Comparison of ENCODE assay signal across 8 mouse cellular contexts in the genomic region with DNA sequence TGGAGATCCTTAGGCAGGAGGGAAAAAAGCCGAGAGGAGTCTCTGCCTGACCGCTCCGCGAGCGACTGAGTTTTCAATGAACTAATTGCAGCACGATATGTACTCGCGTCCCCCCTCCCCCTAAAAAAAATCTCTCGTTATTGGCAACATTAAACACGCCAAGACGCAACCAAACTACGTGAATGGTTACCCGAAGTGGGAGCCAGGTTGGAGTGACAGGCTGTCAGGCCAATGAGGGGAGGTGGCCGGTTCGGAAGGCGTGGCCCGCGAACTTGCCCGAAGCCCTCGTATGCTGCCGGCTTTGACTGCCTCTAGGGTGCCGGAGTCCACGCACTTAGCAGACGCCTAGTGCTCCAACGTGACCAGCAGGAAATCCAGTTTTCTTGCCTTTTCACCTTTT. TPM values are rescaled to one million over a fixed set of nuclear protein-coding genes. Genes with fewer than 3 reads are reported as not detected.
DNase-seq lines count a peak whose midpoint lies in the region; ATAC-seq and TF ChIP-seq lines count a peak whose summit lies in the region.

A gene (minus strand): TSS at position 122 of the 400 bp plus-strand sequence.

- H3K9me3 ChIP-seq in hindbrain, embryonic 14.5 days (ENCODE audit: control insufficient read depth, low read length), result no peaks in the 10 kb centered on the region

- 24% methylated on average over 25 of the region's 25 CpGs for WGBS in hindbrain, embryonic 14.5 days

- no peaks in the 10 kb centered on the region for H3K4me1 ChIP-seq in hindbrain, embryonic 14.5 days (replicated peaks; ENCODE audit: control insufficient read depth, insufficient read depth, low read length)

- H3K27ac ChIP-seq in hindbrain, embryonic 14.5 days, result peak within 1 kb of the TSS; percentile 38; the same call in 1 of the 2 replicates

- H3K36me3 ChIP-seq in hindbrain, embryonic 14.5 days (replicated peaks; ENCODE audit: control insufficient read depth, insufficient read depth), result no peaks in the 10 kb centered on the region

- POLR2A ChIA-PET in Patski (lab: Charles Lee), result interaction anchor here (0.7 kb wide), 1 partner anchor 12 kb away, joined by 3 read pairs; no protein-coding TSS in a partner anchor

- H3K9ac ChIP-seq in hindbrain, embryonic 14.5 days, result peak within 1 kb of the TSS; percentile 40

- peak; percentile 50 for DNase-seq in Patski (ENCODE audit: low read depth, low spot score)
- DNase-seq in cerebellum, postnatal 14 days, result peak; percentile 95
- peak; percentile 79 to 86 for DNase-seq in frontal cortex, postnatal 25 days (ENCODE audit: low spot score in 2 of 2)
- peak; percentile 82 for DNase-seq in hindbrain, embryonic 14.5 days (ENCODE audit: low spot score)
- DNase-seq in left cerebral cortex, adult 11 months (ENCODE audit: low spot score), result peak; percentile 79
- peak; percentile 95 to 96 for DNase-seq in lung, postnatal 4 days
- peak; percentile 75 for DNase-seq in retina, postnatal 7 days (ENCODE audit: low read depth, low spot score)
- DNase-seq in urinary bladder, adult 2 months (ENCODE audit: low spot score), result peak; percentile 70

- peak within 1 kb of the TSS; percentile 48 for H3K4me3 ChIP-seq in hindbrain, embryonic 14.5 days (replicated peaks; ENCODE audit: low read length)

- H3K4me2 ChIP-seq in hindbrain, embryonic 14.5 days (replicated peaks), result peak within 1 kb of the TSS; percentile 62

- no peak for TF ChIP-seq CTCF in Patski (IDR thresholded peaks at IDR 0.05)

- CTCF ChIA-PET in Patski (lab: Charles Lee), result no interaction called here

- ATAC-seq in Patski, result peak; percentile 99
- ATAC-seq in hindbrain, embryonic 14.5 days (ENCODE audit: low FRiP score), result peak; percentile 98

- in situ Hi-C loops in Patski (cut with MboI; ENCODE audit: low pct_unique_long_range_greater_than_20kb), result loop anchor here (10.0 kb wide), 1 partner anchor 178 kb away; a partner anchor contains a TSS

- peaks cover 16% of the 10 kb centered on the region for H3K27me3 ChIP-seq in Patski
- H3K27me3 ChIP-seq in hindbrain, embryonic 14.5 days (ENCODE audit: control insufficient read depth, insufficient read depth, low read length), result no peaks in the 10 kb centered on the region

RNA-seq across cellular contexts. Expression of the gene that starts here (rescaled TPM):
- 27.2 TPM for polyA plus RNA-seq in Patski (2021)
- polyA plus RNA-seq in hindbrain, embryonic 14.5 days (2014; fragmentation: Nextera tagmentation; extraction: Ambion mirVana), result 7.2 and 9.1 TPM in 2 replicates
- polyA plus RNA-seq in urinary bladder, adult 2 months (2012; rRNA removed), result 8.2 and 19.8 TPM in 2 replicates

Comparison
In these comparisons a context has a peak if more than half of its experiments do, and no peak if none do; other contexts are left out.
1. Peak in every context shown above with its lines: DNase-seq, ATAC-seq, H3K4me3 ChIP-seq and H3K27ac ChIP-seq.